Mouse (Mus musculus) liver, adult 2 months (tissue): ENCODE measurements around the gene Vamp8. TPM values are rescaled to one million over a fixed set of nuclear protein-coding genes. Genes with fewer than 3 reads are reported as not detected.

Experiments
- DNase-seq: peaks from one replicate; pipeline ENCODE4 v3.0.0-alpha.2; 2011; ENCODE audit warnings: low read depth, low spot score; ENCODE audit errors: extremely low read depth
- H3K27ac ChIP-seq: fragments of 200-500 bp; replicated peaks from 2 replicates; pipeline ENCODE4 v1.5.1; 2012; ENCODE audit warnings: low read depth, mild to moderate bottlenecking, control low read depth, inconsistent platforms, low read length; ENCODE audit not compliant: insufficient read depth
- H3K27me3 ChIP-seq: fragments of 200-500 bp; 2 replicates; pipeline ENCODE4 v1.6.1; 2012; ENCODE audit warnings: mild to moderate bottlenecking, moderate library complexity, low read length, inconsistent platforms; ENCODE audit not compliant: control insufficient read depth, insufficient read depth
- H3K36me3 ChIP-seq: fragments of 200-500 bp; 2 replicates; pipeline ENCODE4 v1.6.1; 2012; ENCODE audit warnings: low read length, inconsistent platforms; ENCODE audit not compliant: control insufficient read depth, insufficient read depth
- H3K4me1 ChIP-seq: fragments of 200-500 bp; 2 replicates; pipeline ENCODE4 v1.6.1; 2011; ENCODE audit warnings: low read length; ENCODE audit not compliant: control insufficient read depth, insufficient read depth
- H3K4me3 ChIP-seq: fragments of 200-500 bp; 2 replicates; pipeline ENCODE4 v1.5.1; 2011; ENCODE audit warnings: low read depth, mild to moderate bottlenecking, control low read depth, low read length, moderate library complexity; ENCODE audit not compliant: insufficient read depth
- H3K79me2 ChIP-seq: fragments of 200-500 bp; 2 replicates; pipeline ENCODE4 v1.6.1; 2012; ENCODE audit warnings: inconsistent platforms, mild to moderate bottlenecking, low read length, moderate library complexity; ENCODE audit not compliant: control insufficient read depth, insufficient read depth
- H3K9ac ChIP-seq: fragments of 200-500 bp; 2 replicates; pipeline ENCODE4 v1.6.1; 2012; ENCODE audit warnings: low read depth, mild to moderate bottlenecking, control low read depth, inconsistent platforms, low read length
- CTCF ChIP-seq: fragments of 200-500 bp; IDR thresholded peaks from 2 replicates; pipeline ENCODE4 v1.5.1; 2011; ENCODE audit warnings: low read depth, low read length, control low read depth
- POLR2A ChIP-seq: fragments of 200-500 bp; IDR thresholded peaks from 2 replicates; pipeline ENCODE4 v1.6.1; 2011; ENCODE audit warnings: low read length, control low read depth; ENCODE audit not compliant: insufficient read depth; ENCODE audit errors: extremely low read depth
- WGBS: fragments of 180-500 bp; shearing (Covaris S2); methylation state at CpG from one replicate; pipeline ENCODE4 v1.1.7; 2018; 5-methylcytosine and 5-hydroxymethylcytosine counted together
- polyA plus RNA-seq: library from polyadenylated mRNA; depleted of rRNA; stranded (reverse); fragments of >200 nt; gene quantifications from 2 replicates; pipeline ENCODE4 v1.2.3, GENCODE M21; 2012; rRNA removed
- total RNA-seq: library from RNA; depleted of rRNA; stranded (reverse); fragments of >200 nt; gene quantifications from 2 replicates; pipeline ENCODE4 v1.2.3, GENCODE M21; 2014; rRNA removed

Gene Vamp8
- total RNA-seq (193 and 238 TPM in 2 replicates), polyA plus RNA-seq (219 and 220 TPM in 2 replicates)

- peak within 1 kb of the TSS; percentile 79 for H3K9ac ChIP-seq
- WGBS: 1% methylated on average over 33 of the region's 33 CpGs
- H3K27ac ChIP-seq: peak within 1 kb of the TSS; percentile 93
- peaks cover 10% of the 10 kb centered on the region; the same call in 1 of the 2 replicates for H3K79me2 ChIP-seq
- peak; percentile 80 for TF ChIP-seq POLR2A
- TF ChIP-seq CTCF: peak; percentile 59
- H3K4me1 ChIP-seq: peaks cover 6% of the 10 kb centered on the region
- DNase-seq: peak; percentile 89
- no peaks in the 10 kb centered on the region for H3K27me3 ChIP-seq
- peak within 1 kb of the TSS; percentile 73 for H3K4me3 ChIP-seq
- peaks cover 18% of the 10 kb centered on the region for H3K36me3 ChIP-seq
These were observed at the start of gene Vamp8 for GRCm38 (mm10) chr6:72389941-72390771. TSS of gene Vamp8 (minus strand) at chr6:72390703.

DNA sequence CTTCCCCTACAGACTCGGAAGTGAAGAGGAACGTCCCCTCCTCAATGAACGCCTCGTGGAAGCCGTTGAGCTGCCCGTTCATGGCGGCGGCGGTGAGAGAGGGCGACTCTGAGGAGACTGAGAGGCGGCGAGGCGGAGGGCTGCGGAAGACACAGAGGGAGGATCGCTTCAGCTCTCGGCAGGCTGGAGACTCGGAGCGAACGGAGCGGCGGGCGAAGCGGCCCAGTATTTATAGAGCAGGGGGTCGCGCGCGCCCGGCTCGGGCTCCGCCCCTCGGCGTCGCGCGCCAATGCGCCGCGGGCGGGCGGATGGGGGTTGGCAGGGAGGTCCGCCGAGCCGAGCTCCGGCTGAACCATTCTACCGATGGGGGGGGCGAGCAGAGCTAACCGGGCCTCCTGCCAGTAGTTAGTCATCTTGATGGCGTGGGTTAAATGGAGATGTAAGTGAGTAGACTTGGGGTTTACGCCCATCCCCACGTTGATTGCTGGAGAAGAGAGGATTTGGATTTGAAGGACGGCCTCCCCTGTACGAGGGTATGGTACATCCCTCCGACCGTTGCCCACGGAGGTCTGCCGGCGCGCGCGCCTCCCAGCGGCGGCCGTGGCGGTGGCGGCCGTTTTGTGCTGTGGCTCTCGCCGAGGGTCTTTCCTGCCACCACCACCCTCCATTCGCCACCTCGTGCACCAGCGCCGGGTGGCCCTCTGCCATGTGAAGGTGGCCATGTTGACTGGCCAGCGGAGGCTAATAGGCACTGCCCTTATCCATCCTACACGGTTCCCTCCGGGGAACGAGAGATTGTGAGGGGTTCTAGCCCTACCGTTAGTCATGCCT, 49.1 kb upstream of the Vamp8 start, which contains the start of gene Mat2a:
Gene Mat2a (minus strand): TSS at position 204 of the 831 bp plus-strand sequence.
- peak within 1 kb of the TSS; percentile 98 for H3K4me3 ChIP-seq
- no peaks in the 10 kb centered on the region for H3K27me3 ChIP-seq
- peak within 1 kb of the TSS; percentile 99 for H3K9ac ChIP-seq
- peak within 1 kb of the TSS; percentile 99 for H3K27ac ChIP-seq
- TF ChIP-seq CTCF: peak; percentile 72
- TF ChIP-seq POLR2A: peak; percentile 99
- peaks cover 27% of the 10 kb centered on the region for H3K36me3 ChIP-seq
- H3K79me2 ChIP-seq: peaks cover 13% of the 10 kb centered on the region
- H3K4me1 ChIP-seq: peaks cover 2% of the 10 kb centered on the region
- under 1% methylated on average over 77 of the region's 77 CpGs for WGBS
- peak; percentile 89 for DNase-seq

GRCm38 (mm10) chr6:72438862-72439354, 48.4 kb upstream of the Vamp8 start:
- Histone ChIP-seq H3K9ac (peak overlapping the region; percentile 99), H3K27me3 (no peaks in the 10 kb centered on the region), H3K36me3 (peaks cover 32% of the 10 kb centered on the region), H3K79me2 (peaks cover 13% of the 10 kb centered on the region), H3K27ac (peak overlapping the region; percentile 99), H3K4me1 (peaks cover 2% of the 10 kb centered on the region), H3K4me3 (peak overlapping the region; percentile 98)
- TF ChIP-seq CTCF: no peak
- no peak for TF ChIP-seq POLR2A
- WGBS: under 1% methylated on average over 56 of the region's 57 CpGs
- peak; percentile 53 for DNase-seq

- Histone ChIP-seq H3K27me3 (no peaks in the 10 kb centered on the region), H3K9ac (peak overlapping the region; percentile 49; the same call in 1 of the 2 replicates), H3K79me2 (peaks cover 13% of the 10 kb centered on the region), H3K4me1 (peaks cover 2% of the 10 kb centered on the region), H3K36me3 (peaks cover 39% of the 10 kb centered on the region), H3K4me3 (peak overlapping the region; percentile 98), H3K27ac (no peak overlapping the region)
- no peak for TF ChIP-seq CTCF
- TF ChIP-seq POLR2A: no peak
- WGBS: 6% methylated on average over 5 of the region's 5 CpGs
- DNase-seq: no peak
These were observed 47.7 kb upstream of the Vamp8 start for GRCm38 (mm10) chr6:72438226-72438625.

- H3K4me1 ChIP-seq: no peaks in the 10 kb centered on the region; the same call in 1 of the 2 replicates
- no peak for DNase-seq
- no peaks in the 10 kb centered on the region for H3K27me3 ChIP-seq
- 85% methylated on average over 2 of the region's 2 CpGs for WGBS
- no peak overlapping the region for H3K9ac ChIP-seq
- no peak overlapping the region for H3K4me3 ChIP-seq
- H3K27ac ChIP-seq: no peak overlapping the region
- TF ChIP-seq CTCF (no peak), POLR2A (no peak)
- H3K79me2 ChIP-seq: no peaks in the 10 kb centered on the region
- H3K36me3 ChIP-seq: peaks cover 86% of the 10 kb centered on the region
These were observed 41.6 kb upstream of the Vamp8 start for GRCm38 (mm10) chr6:72432153-72432552.
